Mouse (Mus musculus): Measurements from ENCODE around the gene Olfr98. TPM values are rescaled to one million over a fixed set of nuclear protein-coding genes. Genes with fewer than 3 reads are reported as not detected.

Gene Olfr98
- total and polyA plus RNA-seq, 3 experiments: not detected

GRCm38 (mm10) chr17:37270702-37271092, 7.1 kb upstream of the Olfr98 start:
- Histone ChIP-seq H3K4me1 (ENCODE audit: control insufficient read depth in 1 of 2, insufficient read depth in 2 of 2, low read length in 2 of 2) (peaks cover 0 to 8% of the 10 kb centered on the region in 2 experiments; a peak in 1 of 4 replicates), H3K36me3 (ENCODE audit: control insufficient read depth in 1 of 2, insufficient read depth in 2 of 2, low read length in 2 of 2) (no peaks in the 10 kb centered on the region; a peak in 1 of 4 replicates), H3K79me2 (ENCODE audit: control insufficient read depth, insufficient read depth, low read length, poor library complexity) (no peaks in the 10 kb centered on the region; the same call in 1 of the 2 replicates), H3K9me3 (replicated peaks; ENCODE audit: insufficient read depth, low read length) (no peaks in the 10 kb centered on the region), H3K27me3 (ENCODE audit: control insufficient read depth in 1 of 2, insufficient read depth in 2 of 2, low read length in 2 of 2) (no peaks in the 10 kb centered on the region), H3K27ac (ENCODE audit: control insufficient read depth, low read depth, low read length) (no peak overlapping the region), H3K4me3 (ENCODE audit: control insufficient read depth in 1 of 2, insufficient read depth in 1 of 2, low read depth in 2 of 2, low read length in 2 of 2) (peak overlapping the region; percentile 82 to 100), H3K9ac (ENCODE audit: control insufficient read depth, low read depth, low read length, poor library complexity, severe bottlenecking) (peak overlapping the region; percentile 55)
- TF ChIP-seq TAL1 (IDR thresholded peaks at IDR 0.05; ENCODE audit: low read length) (no peak), ETS1 (IDR thresholded peaks at IDR 0.05; ENCODE audit: low read depth, low read length) (peak; percentile 63), TCF12 (IDR thresholded peaks at IDR 0.05; ENCODE audit: low read depth, low read length) (no peak), JUND (IDR thresholded peaks at IDR 0.05; ENCODE audit: low read depth, low read length) (no peak), ZKSCAN1 (IDR thresholded peaks at IDR 0.05; ENCODE audit: low read depth, low read length) (no peak), MAX (IDR thresholded peaks at IDR 0.05; ENCODE audit: low read length) (no peak), ZC3H11A (IDR thresholded peaks at IDR 0.05; ENCODE audit: low read depth, low read length) (no peak), BHLHE40 (IDR thresholded peaks at IDR 0.05; ENCODE audit: borderline replicate concordance, low read depth, low read length) (no peak), CHD1 (IDR thresholded peaks at IDR 0.05; ENCODE audit: low read depth, low read length) (no peak), E2F4 (IDR thresholded peaks at IDR 0.05; ENCODE audit: borderline replicate concordance, low read depth, low read length) (0 out of 2 replicates have a peak, but pooled peaks have one; percentile 11), MAZ (IDR thresholded peaks at IDR 0.05; ENCODE audit: low read depth, low read length) (no peak), MEF2A (IDR thresholded peaks at IDR 0.05; ENCODE audit: extremely low read depth, insufficient replicate concordance, low read depth, low read length, poor library complexity, severe bottlenecking) (no peak), USF2 (IDR thresholded peaks at IDR 0.05; ENCODE audit: borderline replicate concordance in 1 of 2, insufficient read depth in 1 of 2, low read depth in 1 of 2, low read length in 2 of 2) (no peak), ELF1 (IDR thresholded peaks at IDR 0.05; ENCODE audit: low read depth, low read length) (no peak)
- peak; percentile 39 for DNase-seq (ENCODE audit: low read depth, low spot score)

GRCm38 (mm10) chr17:37270058-37270701, 6.6 kb upstream of the Olfr98 start, which contains the start of gene H2-M3:
Gene H2-M3, plus strand, starts transcription at chr17:37270220.
- Histone ChIP-seq H3K4me3 (ENCODE audit: control insufficient read depth in 1 of 2, insufficient read depth in 1 of 2, low read depth in 2 of 2, low read length in 2 of 2) (peak within 1 kb of the TSS; percentile 82 to 100), H3K27ac (ENCODE audit: control insufficient read depth, low read depth, low read length) (no peak within 1 kb of the TSS), H3K36me3 (ENCODE audit: control insufficient read depth in 1 of 2, insufficient read depth in 2 of 2, low read length in 2 of 2) (no peaks in the 10 kb centered on the region; a peak in 1 of 4 replicates), H3K9ac (ENCODE audit: control insufficient read depth, low read depth, low read length, poor library complexity, severe bottlenecking) (peak within 1 kb of the TSS; percentile 55), H3K9me3 (replicated peaks; ENCODE audit: insufficient read depth, low read length) (no peaks in the 10 kb centered on the region), H3K79me2 (ENCODE audit: control insufficient read depth, insufficient read depth, low read length, poor library complexity) (no peaks in the 10 kb centered on the region; the same call in 1 of the 2 replicates), H3K27me3 (ENCODE audit: control insufficient read depth in 1 of 2, insufficient read depth in 2 of 2, low read length in 2 of 2) (no peaks in the 10 kb centered on the region), H3K4me1 (ENCODE audit: control insufficient read depth in 1 of 2, insufficient read depth in 2 of 2, low read length in 2 of 2) (peaks cover 0 to 8% of the 10 kb centered on the region in 2 experiments; a peak in 1 of 4 replicates)
- DNase-seq (ENCODE audit: low read depth, low spot score): peak; percentile 91
- TF ChIP-seq SMC3 (IDR thresholded peaks at IDR 0.05; ENCODE audit: low read depth, low read length) (no peak), TAL1 (IDR thresholded peaks at IDR 0.05; ENCODE audit: low read length) (no peak), SIN3A (IDR thresholded peaks at IDR 0.05; ENCODE audit: low read length) (peak; percentile 30), MAX (IDR thresholded peaks at IDR 0.05; ENCODE audit: low read length) (peak; percentile 44; the same call in 1 of the 2 replicates), UBTF (IDR thresholded peaks at IDR 0.05; ENCODE audit: borderline replicate concordance, insufficient read depth, low read depth, low read length) (no peak), MXI1 (IDR thresholded peaks at IDR 0.05; ENCODE audit: low read depth, low read length) (no peak; the same call in 1 of the 2 replicates), USF1 (IDR thresholded peaks at IDR 0.05; ENCODE audit: low read depth, low read length) (no peak), GATA1 (IDR thresholded peaks at IDR 0.05; ENCODE audit: low read depth, low read length) (peak; percentile 44; the same call in 1 of the 2 replicates), BHLHE40 (IDR thresholded peaks at IDR 0.05; ENCODE audit: borderline replicate concordance, low read depth, low read length) (peak; percentile 46), CHD1 (IDR thresholded peaks at IDR 0.05; ENCODE audit: low read depth, low read length) (no peak), MYC (IDR thresholded peaks at IDR 0.05; ENCODE audit: low read depth, low read length) (no peak), POLR2AphosphoS2 (IDR thresholded peaks at IDR 0.05; ENCODE audit: low read length) (no peak), GABPA (IDR thresholded peaks at IDR 0.05; ENCODE audit: low read depth, low read length) (no peak), NRF1 (IDR thresholded peaks at IDR 0.05; ENCODE audit: insufficient read depth, low read depth, low read length, poor library complexity, severe bottlenecking) (no peak), TCF12 (IDR thresholded peaks at IDR 0.05; ENCODE audit: low read depth, low read length) (0 out of 2 replicates have a peak, but pooled peaks have one; percentile 5), MYB (IDR thresholded peaks at IDR 0.05; ENCODE audit: low read depth, low read length) (no peak), EP300 (IDR thresholded peaks at IDR 0.05; ENCODE audit: low read depth in 1 of 2, low read length in 2 of 2) (peak in 1 of 2 experiments; percentile 11; a peak in 1 of 4 replicates), ETS1 (IDR thresholded peaks at IDR 0.05; ENCODE audit: low read depth, low read length) (peak; percentile 20; the same call in 1 of the 2 replicates), RAD21 (IDR thresholded peaks at IDR 0.05; ENCODE audit: low read depth, low read length) (no peak), ZKSCAN1 (IDR thresholded peaks at IDR 0.05; ENCODE audit: low read depth, low read length) (no peak), CHD2 (IDR thresholded peaks at IDR 0.05; ENCODE audit: low read length) (peak; percentile 94), JUND (IDR thresholded peaks at IDR 0.05; ENCODE audit: low read depth, low read length) (no peak)
